Mouse (Mus musculus) testis, adult 2 months (tissue): ENCODE data around the gene Atp2c2. TPM values are rescaled to one million over a fixed set of nuclear protein-coding genes. Genes with fewer than 3 reads are reported as not detected.

Experiments used
- H3K27ac ChIP-seq: fragments of 200-500 bp; 2 replicates; pipeline ENCODE4 v1.5.1; 2012; ENCODE audit warnings: low read depth, low read length; ENCODE audit not compliant: control insufficient read depth, insufficient read depth
- H3K27me3 ChIP-seq: fragments of 200-500 bp; 2 replicates; pipeline ENCODE4 v1.6.1; 2012; ENCODE audit warnings: mild to moderate bottlenecking, low read length, moderate library complexity; ENCODE audit not compliant: control insufficient read depth, insufficient read depth
- H3K36me3 ChIP-seq: fragments of 200-500 bp; 2 replicates; pipeline ENCODE4 v1.6.1; 2012; ENCODE audit warnings: mild to moderate bottlenecking, low read length; ENCODE audit not compliant: control insufficient read depth, insufficient read depth
- H3K4me1 ChIP-seq: fragments of 200-500 bp; 2 replicates; pipeline ENCODE4 v1.6.1; 2012; ENCODE audit warnings: low read length; ENCODE audit not compliant: control insufficient read depth, insufficient read depth
- H3K4me3 ChIP-seq: fragments of 200-500 bp; 2 replicates; pipeline ENCODE4 v1.5.1; 2012; ENCODE audit warnings: low read depth, mild to moderate bottlenecking, low read length, moderate library complexity, mixed read lengths; ENCODE audit not compliant: control insufficient read depth
- CTCF ChIP-seq: fragments of 200-500 bp; IDR thresholded peaks from 2 replicates; pipeline ENCODE4 v1.5.1; 2012; ENCODE audit warnings: low read depth, mild to moderate bottlenecking, inconsistent platforms, low read length, moderate library complexity; ENCODE audit not compliant: control insufficient read depth, insufficient read depth, insufficient replicate concordance
- POLR2A ChIP-seq: fragments of 200-500 bp; IDR thresholded peaks from 2 replicates; pipeline ENCODE4 v1.6.1; 2012; ENCODE audit warnings: low read depth, mild to moderate bottlenecking, inconsistent platforms, low read length, moderate library complexity; ENCODE audit not compliant: control insufficient read depth
- polyA plus RNA-seq: library from polyadenylated mRNA; depleted of rRNA; stranded (reverse); fragments of >200 nt; gene quantifications from 2 replicates; pipeline ENCODE4 v1.2.3, GENCODE M21; 2012

Atp2c2 gene
- polyA plus RNA-seq, 1 experiment = 1.2 TPM

DNA sequence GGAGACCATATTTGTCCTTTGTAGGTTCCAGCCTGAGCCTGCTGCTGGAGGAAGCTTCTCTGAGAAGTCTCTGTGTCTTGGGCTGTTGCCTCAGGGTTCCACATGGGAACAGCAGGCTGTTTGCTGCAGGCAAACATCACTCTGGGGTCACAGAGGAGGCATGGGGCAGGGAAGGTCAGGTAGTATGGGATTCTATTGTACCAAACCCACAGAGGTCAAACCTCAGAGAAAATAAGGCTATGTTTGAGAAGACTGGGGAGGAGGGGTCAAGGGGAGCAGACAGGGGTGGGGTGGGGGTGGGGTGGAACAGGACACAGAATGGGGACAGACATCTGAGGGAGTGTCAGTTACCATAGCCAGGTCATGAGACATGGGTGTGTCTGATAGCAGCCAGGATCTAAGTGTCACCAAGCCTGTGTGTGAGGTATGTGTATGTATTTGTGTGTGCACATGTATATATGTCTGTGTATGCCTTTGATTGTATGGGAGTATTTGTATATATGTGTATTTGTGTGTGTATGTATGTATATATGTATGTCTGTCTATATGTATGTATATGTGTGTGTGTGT, 17.0 kb downstream of the Atp2c2 start:
- H3K36me3 ChIP-seq = no peaks in the 10 kb centered on the region
- TF ChIP-seq CTCF (no peak), POLR2A (no peak)
- H3K4me1 ChIP-seq = peaks cover 2% of the 10 kb centered on the region; the same call in 1 of the 2 replicates
- H3K4me3 ChIP-seq = no peak overlapping the region
- no peaks in the 10 kb centered on the region for H3K27me3 ChIP-seq
- H3K27ac ChIP-seq = no peak overlapping the region

DNA sequence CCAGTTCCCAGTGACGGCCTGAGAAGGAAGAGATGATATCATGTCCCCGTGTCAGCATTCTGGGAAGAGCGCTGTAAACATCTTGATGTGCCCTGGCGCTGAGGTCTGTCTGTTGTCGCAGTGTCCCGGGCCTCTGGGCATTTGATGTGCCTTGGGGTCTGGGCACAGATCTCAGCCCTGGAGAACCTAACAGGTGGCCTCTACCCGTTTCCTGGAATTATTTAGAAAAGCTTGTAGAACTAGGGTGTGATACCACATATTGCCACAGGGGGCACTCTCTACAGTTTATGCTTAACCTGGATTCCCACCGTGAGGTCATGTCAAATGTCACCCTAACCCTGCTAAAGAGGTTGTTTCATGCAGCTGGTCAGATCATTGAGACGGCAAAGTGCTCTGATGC, 18.0 kb downstream of the Atp2c2 start:
- no peak for TF ChIP-seq POLR2A
- peak; percentile 29; the same call in 1 of the 2 replicates for TF ChIP-seq CTCF
- peaks cover 2% of the 10 kb centered on the region; the same call in 1 of the 2 replicates for H3K4me1 ChIP-seq
- H3K27me3 ChIP-seq = no peaks in the 10 kb centered on the region
- H3K36me3 ChIP-seq = no peaks in the 10 kb centered on the region
- H3K4me3 ChIP-seq = no peak overlapping the region
- H3K27ac ChIP-seq = no peak overlapping the region

DNA sequence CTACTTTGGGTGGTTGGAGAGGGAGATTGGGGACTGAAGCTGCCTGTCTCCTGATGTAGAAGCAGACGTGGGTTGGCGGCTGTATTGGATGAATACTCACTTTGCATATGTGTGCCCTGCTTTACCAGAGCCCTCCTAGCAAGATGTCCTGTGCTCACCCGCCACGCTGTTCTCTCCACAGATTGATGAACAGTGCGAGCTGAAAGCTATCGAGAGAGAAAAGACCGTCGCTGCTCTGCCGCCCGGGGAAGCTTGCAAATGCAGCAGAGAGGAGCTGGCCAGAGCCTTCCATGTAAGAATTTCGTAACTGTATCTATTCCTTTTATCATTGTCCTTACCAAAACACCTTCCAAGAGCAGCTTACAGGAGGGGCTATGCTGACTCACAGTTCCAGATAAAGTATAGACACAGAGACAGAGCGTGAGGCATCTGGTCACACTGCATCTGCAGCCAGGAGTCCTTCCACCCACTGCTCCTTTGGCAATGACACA, 19.2 kb downstream of the Atp2c2 start:
- Histone ChIP-seq H3K4me1 (peaks cover 2% of the 10 kb centered on the region; the same call in 1 of the 2 replicates), H3K27me3 (no peaks in the 10 kb centered on the region), H3K4me3 (no peak overlapping the region), H3K36me3 (no peaks in the 10 kb centered on the region), H3K27ac (no peak overlapping the region)
- no peak for TF ChIP-seq POLR2A
- no peak for TF ChIP-seq CTCF

DNA sequence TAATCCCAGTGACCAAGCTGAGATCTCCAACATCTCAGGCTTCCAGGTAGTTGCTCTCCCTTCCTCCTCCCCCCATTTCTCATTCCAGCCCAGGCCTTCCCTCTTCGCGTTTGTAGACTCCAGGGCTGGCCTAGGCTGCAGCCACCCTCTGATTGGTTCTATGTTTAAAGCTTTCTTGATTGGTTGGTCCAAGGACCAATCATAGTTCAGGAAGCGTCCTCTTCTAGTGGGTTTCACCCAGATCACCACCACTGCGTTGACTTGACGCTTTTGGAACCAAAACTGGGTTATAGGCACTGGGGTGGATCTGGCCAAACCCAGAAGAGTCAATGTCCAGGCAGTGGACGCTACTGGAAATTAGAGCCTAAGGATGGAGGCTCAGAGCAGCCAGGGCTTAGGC, 22.5 kb downstream of the Atp2c2 start:
- Histone ChIP-seq H3K36me3 (no peaks in the 10 kb centered on the region), H3K27me3 (no peaks in the 10 kb centered on the region), H3K27ac (no peak overlapping the region), H3K4me3 (no peak overlapping the region), H3K4me1 (no peaks in the 10 kb centered on the region; the same call in 1 of the 2 replicates)
- no peak for TF ChIP-seq CTCF

DNA sequence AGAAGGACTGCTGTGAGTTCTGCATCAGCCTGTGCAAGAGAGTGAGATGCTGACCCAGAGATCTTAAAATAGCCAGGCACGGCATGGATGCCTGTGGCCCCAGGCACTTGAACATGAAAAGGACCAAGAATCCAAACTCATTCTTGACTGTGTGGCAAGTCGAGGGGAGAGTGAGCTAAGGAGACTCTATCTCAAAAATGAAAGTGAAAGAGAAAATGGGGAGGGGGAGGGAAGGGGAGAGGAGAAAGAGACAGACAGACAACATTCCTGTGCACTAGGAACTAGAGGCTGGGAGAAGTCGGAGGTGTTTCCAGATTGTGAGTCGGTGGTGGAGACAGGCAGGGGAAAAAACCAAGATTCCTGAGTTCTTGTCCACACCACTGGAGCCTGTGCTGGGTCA, 23.9 kb downstream of the Atp2c2 start:
- no peaks in the 10 kb centered on the region; the same call in 1 of the 2 replicates for H3K4me1 ChIP-seq
- H3K4me3 ChIP-seq = no peak overlapping the region
- no peaks in the 10 kb centered on the region for H3K36me3 ChIP-seq
- no peak for TF ChIP-seq POLR2A
- no peak for TF ChIP-seq CTCF
- no peaks in the 10 kb centered on the region for H3K27me3 ChIP-seq
- H3K27ac ChIP-seq = no peak overlapping the region

DNA sequence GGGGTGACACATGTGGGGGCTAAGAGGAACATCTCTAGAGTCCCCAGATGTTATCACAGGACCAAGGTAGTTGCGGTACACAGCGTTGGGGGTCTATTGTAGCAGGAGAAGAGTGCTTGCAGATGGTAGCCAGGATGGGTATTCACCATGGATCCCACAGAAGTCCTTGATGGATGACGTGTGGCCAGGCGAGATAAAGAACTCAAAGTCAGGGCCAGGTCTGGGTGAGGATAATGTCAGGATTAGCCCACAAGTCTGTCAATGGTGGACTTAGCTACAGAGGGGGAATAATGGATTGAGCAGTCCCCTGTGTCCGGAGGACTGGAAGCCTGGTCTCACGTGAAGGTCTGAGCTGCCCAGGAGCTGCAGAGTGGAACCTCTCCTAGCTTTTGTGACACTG, 24.8 kb downstream of the Atp2c2 start:
- Histone ChIP-seq H3K27me3 (no peaks in the 10 kb centered on the region), H3K27ac (no peak overlapping the region), H3K36me3 (no peaks in the 10 kb centered on the region), H3K4me3 (no peak overlapping the region), H3K4me1 (no peaks in the 10 kb centered on the region; the same call in 1 of the 2 replicates)
- TF ChIP-seq POLR2A = no peak
- no peak for TF ChIP-seq CTCF

DNA sequence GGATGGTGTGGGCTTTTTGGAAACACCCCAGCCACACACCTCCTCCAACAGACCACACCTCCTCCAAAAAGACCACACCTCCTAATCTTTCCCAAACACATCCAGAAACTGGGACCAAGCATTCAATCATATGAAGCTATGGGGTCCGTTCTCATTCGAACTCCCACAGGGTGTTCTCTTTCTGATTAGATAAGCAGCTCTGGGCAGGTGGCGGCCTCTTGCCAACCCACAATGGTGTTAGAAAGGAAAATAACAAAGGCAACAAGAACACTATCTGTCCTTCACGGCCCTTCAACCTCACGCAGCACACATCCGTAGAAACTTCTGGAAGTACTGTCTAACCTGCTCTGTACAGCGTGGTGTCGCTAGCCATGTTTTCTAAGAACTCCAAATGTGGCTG, 27.3 kb downstream of the Atp2c2 start:
- H3K27me3 ChIP-seq = no peaks in the 10 kb centered on the region
- no peaks in the 10 kb centered on the region; the same call in 1 of the 2 replicates for H3K4me1 ChIP-seq
- H3K36me3 ChIP-seq = no peaks in the 10 kb centered on the region
- H3K4me3 ChIP-seq = no peak overlapping the region
- TF ChIP-seq POLR2A = no peak
- TF ChIP-seq CTCF = no peak
- H3K27ac ChIP-seq = no peak overlapping the region

DNA sequence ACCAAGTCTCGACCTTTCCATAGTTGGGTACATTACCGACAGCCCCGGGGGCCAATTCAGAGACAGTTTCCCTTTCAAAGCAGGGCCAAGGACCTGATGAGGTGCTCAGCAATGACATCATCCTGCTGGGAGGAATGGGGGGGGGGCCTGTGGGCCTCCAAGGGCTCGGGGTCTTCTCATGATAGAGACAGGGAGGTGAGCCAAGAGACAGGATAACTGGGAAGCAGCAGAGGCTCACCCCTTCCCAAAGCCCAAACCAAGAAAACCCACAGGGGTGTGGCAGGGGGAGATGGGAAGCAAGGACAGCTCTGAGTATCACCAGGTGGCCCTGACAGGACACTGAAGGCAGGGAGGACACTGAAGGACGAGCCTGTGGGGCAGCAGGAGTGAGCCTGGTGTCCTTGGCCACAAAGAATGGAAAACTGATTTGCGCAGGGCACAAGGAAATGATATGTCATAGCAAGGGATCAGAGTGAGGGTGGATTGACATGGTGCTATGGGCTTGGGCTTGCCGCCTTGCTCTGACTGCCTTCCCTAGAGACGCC, 28.6 kb downstream of the Atp2c2 start:
- H3K27ac ChIP-seq = no peak overlapping the region
- no peak for TF ChIP-seq POLR2A
- TF ChIP-seq CTCF = no peak
- H3K4me3 ChIP-seq = no peak overlapping the region
- no peaks in the 10 kb centered on the region for H3K36me3 ChIP-seq
- no peaks in the 10 kb centered on the region for H3K4me1 ChIP-seq
- H3K27me3 ChIP-seq = no peaks in the 10 kb centered on the region
